Mouse (Mus musculus): Measurements from ENCODE around the gene Gm20696. TPM values are rescaled to one million over a fixed set of nuclear protein-coding genes. Genes with fewer than 3 reads are reported as not detected.

The Gm20696 gene
- polyA plus RNA-seq, 2 experiments, result 0.16 to 0.33 TPM

GRCm38 (mm10) chr6:99615272-99615751 is 51.3 kb downstream of the Gm20696 start:
- Histone ChIP-seq H3K4me2 (ENCODE audit: low read depth) (no peak overlapping the region), H3K9ac (replicated peaks) (no peak overlapping the region), H3K4me3 (ENCODE audit: insufficient read depth in 1 of 2, low read depth in 2 of 2, low read length in 2 of 2) (no peak overlapping the region), H3K9me3 (ENCODE audit: control insufficient read depth, low read length) (no peaks in the 10 kb centered on the region), H3K27ac (no peak overlapping the region), H3K36me3 (replicated peaks; ENCODE audit: control insufficient read depth, insufficient read depth, low read depth) (no peaks in the 10 kb centered on the region), H3K27me3 (ENCODE audit: control insufficient read depth, insufficient read depth, low read length) (no peaks in the 10 kb centered on the region), H3K4me1 (replicated peaks; ENCODE audit: control insufficient read depth in 2 of 2, insufficient read depth in 2 of 2, low read length in 1 of 2) (0 out of 4 replicates have a peak, but pooled peaks cover 0 to 1% of the 10 kb centered on the region in 2 experiments)
- 58% methylated on average over 10 of the region's 10 CpGs for WGBS (ENCODE audit: insufficient replicate concordance)
- DNase-seq (ENCODE audit: low read depth in 3 of 3, low spot score in 3 of 3), result no peak
- no peak for ATAC-seq (ENCODE audit: insufficient read depth)
- TF ChIP-seq CTCF (IDR thresholded peaks at IDR 0.05; ENCODE audit: low read depth), result no peak
- no peak for TF ChIP-seq EP300 (IDR thresholded peaks at IDR 0.05; ENCODE audit: low read depth)

GRCm38 (mm10) chr6:99614566-99615271 is 51.9 kb downstream of the Gm20696 start:
- H3K27ac ChIP-seq, result no peak overlapping the region
- no peak for ATAC-seq (ENCODE audit: insufficient read depth)
- 67% methylated on average over 17 of the region's 17 CpGs for WGBS (ENCODE audit: insufficient replicate concordance)
- TF ChIP-seq EP300 (IDR thresholded peaks at IDR 0.05; ENCODE audit: low read depth) (no peak), CTCF (IDR thresholded peaks at IDR 0.05; ENCODE audit: low read depth) (no peak)
- H3K4me2 ChIP-seq (ENCODE audit: low read depth), result no peak overlapping the region
- no peak overlapping the region for H3K4me3 ChIP-seq (ENCODE audit: insufficient read depth in 1 of 2, low read depth in 2 of 2, low read length in 2 of 2)
- DNase-seq (ENCODE audit: low read depth in 3 of 3, low spot score in 3 of 3), result no peak
- H3K9ac ChIP-seq (replicated peaks), result no peak overlapping the region
- H3K36me3 ChIP-seq (replicated peaks; ENCODE audit: control insufficient read depth, insufficient read depth, low read depth), result no peaks in the 10 kb centered on the region
- 0 out of 4 replicates have a peak, but pooled peaks cover 0 to 1% of the 10 kb centered on the region in 2 experiments for H3K4me1 ChIP-seq (replicated peaks; ENCODE audit: control insufficient read depth in 2 of 2, insufficient read depth in 2 of 2, low read length in 1 of 2)
- H3K9me3 ChIP-seq (ENCODE audit: control insufficient read depth, low read length), result no peaks in the 10 kb centered on the region
- no peaks in the 10 kb centered on the region for H3K27me3 ChIP-seq (ENCODE audit: control insufficient read depth, insufficient read depth, low read length)

DNA sequence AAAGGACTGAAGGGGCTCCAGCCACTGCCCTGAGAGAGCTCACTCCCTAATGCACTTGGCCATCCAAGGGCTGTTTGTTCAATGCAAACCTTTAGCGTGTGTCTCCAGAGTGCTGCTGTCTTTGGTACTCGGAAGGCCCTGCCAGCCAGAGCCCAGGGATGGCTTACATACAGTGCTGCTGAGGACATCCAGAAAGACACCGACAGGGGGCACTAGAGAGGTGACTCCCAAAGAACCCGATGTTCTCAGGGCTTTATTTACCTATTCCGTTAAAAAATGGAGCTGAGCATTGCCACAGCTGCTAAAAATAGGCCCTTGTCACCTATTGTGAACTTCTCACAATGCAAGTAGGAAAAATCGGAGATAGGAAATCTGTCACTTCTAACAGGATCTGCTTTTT is 54.7 kb downstream of the Gm20696 start:
- DNase-seq (ENCODE audit: low read depth in 3 of 3, low spot score in 3 of 3) (no peak), ATAC-seq (ENCODE audit: insufficient read depth) (no peak)

GRCm38 (mm10) chr6:99610454-99611427 is 55.9 kb downstream of the Gm20696 start:
- ATAC-seq (ENCODE audit: insufficient read depth) (no peak), DNase-seq (ENCODE audit: low read depth in 3 of 3, low spot score in 3 of 3) (no peak)
- Histone ChIP-seq H3K4me1 (replicated peaks; ENCODE audit: control insufficient read depth in 2 of 2, insufficient read depth in 2 of 2, low read length in 1 of 2) (0 out of 4 replicates have a peak, but pooled peaks cover 0 to 1% of the 10 kb centered on the region in 2 experiments), H3K9me3 (ENCODE audit: control insufficient read depth, low read length) (no peaks in the 10 kb centered on the region), H3K4me3 (ENCODE audit: insufficient read depth in 1 of 2, low read depth in 2 of 2, low read length in 2 of 2) (no peak overlapping the region), H3K9ac (replicated peaks) (no peak overlapping the region), H3K27me3 (ENCODE audit: control insufficient read depth, insufficient read depth, low read length) (no peaks in the 10 kb centered on the region), H3K4me2 (ENCODE audit: low read depth) (no peak overlapping the region), H3K27ac (no peak overlapping the region), H3K36me3 (replicated peaks; ENCODE audit: control insufficient read depth, insufficient read depth, low read depth) (no peaks in the 10 kb centered on the region)
- 32% methylated on average over 14 of the region's 14 CpGs for WGBS (ENCODE audit: insufficient replicate concordance)
- TF ChIP-seq CTCF (IDR thresholded peaks at IDR 0.05; ENCODE audit: low read depth) (no peak), EP300 (IDR thresholded peaks at IDR 0.05; ENCODE audit: low read depth) (no peak)

More for the DNA sequence above, 54.7 kb downstream of the Gm20696 start:
- Histone ChIP-seq H3K27ac (no peak overlapping the region), H3K9me3 (ENCODE audit: control insufficient read depth, low read length) (no peaks in the 10 kb centered on the region), H3K4me1 (replicated peaks; ENCODE audit: control insufficient read depth in 2 of 2, insufficient read depth in 2 of 2, low read length in 1 of 2) (0 out of 4 replicates have a peak, but pooled peaks cover 0 to 1% of the 10 kb centered on the region in 2 experiments), H3K36me3 (replicated peaks; ENCODE audit: control insufficient read depth, insufficient read depth, low read depth) (no peaks in the 10 kb centered on the region), H3K9ac (replicated peaks) (no peak overlapping the region), H3K4me3 (ENCODE audit: insufficient read depth in 1 of 2, low read depth in 2 of 2, low read length in 2 of 2) (no peak overlapping the region), H3K4me2 (ENCODE audit: low read depth) (no peak overlapping the region), H3K27me3 (ENCODE audit: control insufficient read depth, insufficient read depth, low read length) (no peaks in the 10 kb centered on the region)
- WGBS (ENCODE audit: insufficient replicate concordance), result 41% methylated on average over 6 of the region's 6 CpGs
- TF ChIP-seq CTCF (IDR thresholded peaks at IDR 0.05; ENCODE audit: low read depth) (peak; percentile 36), EP300 (IDR thresholded peaks at IDR 0.05; ENCODE audit: low read depth) (no peak)

Data from liver, embryonic 14.5 days (tissue).